Mouse (Mus musculus): Measurements from ENCODE around the gene Pym1.

The Pym1 gene

GRCm38 (mm10) chr10:128744680-128745601, 2.7 kb upstream of the Pym1 start, which contains the start of gene Dgka:
Gene Dgka (minus strand): TSS chr10:128744855.
- DNase-seq (ENCODE audit: low read depth, low spot score) = no peak

GRCm38 (mm10) chr10:128745946-128746613, 1.6 kb upstream of the Pym1 start:
- peak; percentile 40 for DNase-seq (ENCODE audit: low read depth, low spot score)

- no peak for DNase-seq (ENCODE audit: low read depth, low spot score)
Observed at GRCm38 (mm10) chr10:128746972-128747645, 580 bp upstream of the Pym1 start.

- peak; percentile 88 for DNase-seq (ENCODE audit: low read depth, low spot score)
Observed at GRCm38 (mm10) chr10:128748252-128748864, 669 bp downstream of the Pym1 start.

- DNase-seq (ENCODE audit: low read depth, low spot score) = no peak
Observed at GRCm38 (mm10) chr10:128772895-128773294, 25.2 kb downstream of the Pym1 start.

- no peak for DNase-seq (ENCODE audit: low read depth, low spot score)
Observed at GRCm38 (mm10) chr10:128773685-128774084, 26.0 kb downstream of the Pym1 start.

- DNase-seq (ENCODE audit: low read depth, low spot score) = no peak
Observed at GRCm38 (mm10) chr10:128778441-128778840, 30.8 kb downstream of the Pym1 start.

- DNase-seq (ENCODE audit: low read depth, low spot score) = peak; percentile 91
Observed at GRCm38 (mm10) chr10:128779011-128779795, 31.5 kb downstream of the Pym1 start.

- DNase-seq (ENCODE audit: low read depth, low spot score) = no peak
Observed at GRCm38 (mm10) chr10:128780200-128780599, 32.5 kb downstream of the Pym1 start.

GRCm38 (mm10) chr10:128790398-128791124, 42.9 kb downstream of the Pym1 start, which contains the start of gene Mmp19:
Gene Mmp19 (plus strand): TSS chr10:128790910.
- DNase-seq (ENCODE audit: low read depth, low spot score) = no peak

GRCm38 (mm10) chr10:128792041-128792440, 44.4 kb downstream of the Pym1 start:
- DNase-seq (ENCODE audit: low read depth, low spot score) = no peak

GRCm38 (mm10) chr10:128793258-128793657, 45.6 kb downstream of the Pym1 start:
- no peak for DNase-seq (ENCODE audit: low read depth, low spot score)

GRCm38 (mm10) chr10:128794391-128794790, 46.7 kb downstream of the Pym1 start:
- no peak for DNase-seq (ENCODE audit: low read depth, low spot score)

- DNase-seq (ENCODE audit: low read depth, low spot score) = no peak
Observed at GRCm38 (mm10) chr10:128795581-128795980, 47.9 kb downstream of the Pym1 start.

- DNase-seq (ENCODE audit: low read depth, low spot score) = no peak
Observed at GRCm38 (mm10) chr10:128798676-128799075, 51.0 kb downstream of the Pym1 start.

- DNase-seq (ENCODE audit: low read depth, low spot score) = no peak
Observed at GRCm38 (mm10) chr10:128801981-128802495, 54.3 kb downstream of the Pym1 start.

- DNase-seq (ENCODE audit: low read depth, low spot score) = no peak
Observed at GRCm38 (mm10) chr10:128802956-128803355, 55.3 kb downstream of the Pym1 start.

- DNase-seq (ENCODE audit: low read depth, low spot score) = no peak
Observed at GRCm38 (mm10) chr10:128803361-128803760, 55.7 kb downstream of the Pym1 start.

GRCm38 (mm10) chr10:128803771-128804270, 56.1 kb downstream of the Pym1 start, which contains the start of gene Dnajc14:
Gene Dnajc14 (plus strand): TSS chr10:128804062.
- peak; percentile 50 for DNase-seq (ENCODE audit: low read depth, low spot score)
